Mouse (Mus musculus) liver, embryonic 13.5 days (tissue): ENCODE measurements around the gene Atp6ap1l. TPM values are rescaled to one million over a fixed set of nuclear protein-coding genes. Genes with fewer than 3 reads are reported as not detected.
"Not testable (repeated sequence)": the region's sequence is repeated elsewhere in the genome, so short reads cannot be mapped to it uniquely, and the experiment has no call there.

Experiments
- ATAC-seq: fragments of 200-750 bp; cut with Nextera tagmentation; 2 replicates; pipeline ENCODE4 v1.8.0; 2017; ENCODE audit warnings: low read depth, mild to moderate bottlenecking, moderate number of reproducible peaks, moderate library complexity
- DNase-seq: peaks from one replicate; pipeline ENCODE4 v3.0.0; 2022
- H3K27ac ChIP-seq: fragments of 300-500 bp; sonication (generic); 2 replicates; pipeline ENCODE4 v1.5.1; 2015; ENCODE audit warnings: moderate library complexity, mild to moderate bottlenecking, inconsistent platforms
- H3K27me3 ChIP-seq: fragments of 300-500 bp; sonication (generic); 2 replicates; pipeline ENCODE4 v1.6.1; 2015; ENCODE audit warnings: mild to moderate bottlenecking, inconsistent platforms
- H3K36me3 ChIP-seq: fragments of 300-500 bp; sonication (generic); 2 replicates; pipeline ENCODE4 v1.6.1; 2015; ENCODE audit warnings: mild to moderate bottlenecking, inconsistent platforms
- H3K4me1 ChIP-seq: fragments of 300-500 bp; sonication (generic); replicated peaks from 2 replicates; pipeline ENCODE4 v1.6.1; 2015; ENCODE audit warnings: inconsistent platforms
- H3K4me2 ChIP-seq: fragments of 300-500 bp; sonication (generic); 2 replicates; pipeline ENCODE4 v1.6.1; 2015; ENCODE audit warnings: inconsistent platforms, mild to moderate bottlenecking, moderate library complexity
- H3K4me3 ChIP-seq: fragments of 300-500 bp; sonication (generic); replicated peaks from 2 replicates; pipeline ENCODE4 v1.5.1; 2015; ENCODE audit warnings: mild to moderate bottlenecking, inconsistent platforms
- H3K9ac ChIP-seq: fragments of 300-500 bp; sonication (generic); 2 replicates; pipeline ENCODE4 v1.6.1; 2015; ENCODE audit warnings: mild to moderate bottlenecking, inconsistent platforms
- H3K9me3 ChIP-seq: fragments of 300-500 bp; sonication (generic); replicated peaks from 2 replicates; pipeline ENCODE4 v1.6.1; 2016; ENCODE audit warnings: inconsistent platforms
- WGBS: fragments of 180-500 bp; shearing (Covaris S2); methylation state at CpG from one replicate; pipeline ENCODE4 v1.1.7; 2015; ENCODE audit not compliant: insufficient replicate concordance; 5-methylcytosine and 5-hydroxymethylcytosine counted together
- polyA plus RNA-seq: library from polyadenylated mRNA; unstranded; fragments of >200 nt; fragmentation: Nextera tagmentation; extraction: Ambion mirVana; gene quantifications from 2 replicates; pipeline ENCODE4 v1.2.1, GENCODE M21; 2015

The Atp6ap1l gene
- polyA plus RNA-seq, 1 experiment from 2014 or later = not detected

- Histone ChIP-seq H3K36me3 (peaks cover 29% of the 10 kb centered on the region), H3K4me1 (peaks cover 41% of the 10 kb centered on the region), H3K4me3 (peak overlapping the region; percentile 87), H3K27ac (peak overlapping the region; percentile 75), H3K4me2 (peak overlapping the region; percentile 75), H3K9ac (peak overlapping the region; percentile 90)
- 0% methylated on average over 13 of the region's 13 CpGs for WGBS
- not testable (repeated sequence) for H3K27me3 ChIP-seq, DNase-seq, H3K9me3 ChIP-seq, ATAC-seq
These were observed 18.5 kb upstream of the Atp6ap1l start for GRCm38 (mm10) chr13:90923617-90924016.

GRCm38 (mm10) chr13:90922751-90923612, 17.8 kb upstream of the Atp6ap1l start, which contains the start of gene Rps23:
Rps23 (plus strand) TSS chr13:90922958.
- Histone ChIP-seq H3K27me3 (no peaks in the 10 kb centered on the region), H3K27ac (peak within 1 kb of the TSS; percentile 75), H3K9me3 (no peaks in the 10 kb centered on the region), H3K4me1 (peaks cover 40% of the 10 kb centered on the region), H3K4me3 (peak within 1 kb of the TSS; percentile 87), H3K9ac (peak within 1 kb of the TSS; percentile 90), H3K4me2 (peak within 1 kb of the TSS; percentile 75), H3K36me3 (peaks cover 27% of the 10 kb centered on the region)
- ATAC-seq (peak; percentile 97), DNase-seq (peak; percentile 87)
- WGBS = under 1% methylated on average over 57 of the region's 57 CpGs

GRCm38 (mm10) chr13:90914721-90915120, 9.6 kb upstream of the Atp6ap1l start:
- 63% methylated on average over 4 of the region's 4 CpGs for WGBS
- Histone ChIP-seq H3K9ac (no peak overlapping the region), H3K4me1 (no peaks in the 10 kb centered on the region), H3K27me3 (no peaks in the 10 kb centered on the region), H3K4me2 (no peak overlapping the region), H3K9me3 (no peaks in the 10 kb centered on the region), H3K4me3 (no peak overlapping the region), H3K36me3 (no peaks in the 10 kb centered on the region), H3K27ac (no peak overlapping the region)
- no peak for ATAC-seq
- DNase-seq = no peak

GRCm38 (mm10) chr13:90913675-90914192, 8.6 kb upstream of the Atp6ap1l start:
- no peaks in the 10 kb centered on the region for H3K36me3 ChIP-seq
- H3K4me3 ChIP-seq = no peak overlapping the region
- no peak overlapping the region for H3K4me2 ChIP-seq
- no peak overlapping the region for H3K9ac ChIP-seq
- no peaks in the 10 kb centered on the region for H3K4me1 ChIP-seq
- no peaks in the 10 kb centered on the region for H3K9me3 ChIP-seq
- no peak for ATAC-seq
- 57% methylated on average over 7 of the region's 7 CpGs for WGBS
- no peaks in the 10 kb centered on the region for H3K27me3 ChIP-seq
- DNase-seq = no peak
- H3K27ac ChIP-seq = no peak overlapping the region

- no peaks in the 10 kb centered on the region for H3K36me3 ChIP-seq
- H3K4me2 ChIP-seq = no peak overlapping the region
- no peaks in the 10 kb centered on the region for H3K9me3 ChIP-seq
- DNase-seq (no peak), ATAC-seq (no peak)
- no peak overlapping the region for H3K27ac ChIP-seq
- 78% methylated on average over 17 of the region's 17 CpGs for WGBS
- H3K4me1 ChIP-seq = no peaks in the 10 kb centered on the region
- H3K4me3 ChIP-seq = no peak overlapping the region
- H3K9ac ChIP-seq = no peak overlapping the region
- no peaks in the 10 kb centered on the region for H3K27me3 ChIP-seq
These were observed 7.9 kb upstream of the Atp6ap1l start for GRCm38 (mm10) chr13:90912760-90913674.

- no peak for ATAC-seq
- 75% methylated on average over 12 of the region's 12 CpGs for WGBS
These were observed 2.2 kb upstream of the Atp6ap1l start for GRCm38 (mm10) chr13:90907376-90907775.

GRCm38 (mm10) chr13:90896821-90897220, 8.3 kb downstream of the Atp6ap1l start:
- H3K4me1 ChIP-seq = no peaks in the 10 kb centered on the region
- no peaks in the 10 kb centered on the region for H3K36me3 ChIP-seq
- no peak overlapping the region for H3K4me3 ChIP-seq
- H3K27ac ChIP-seq = no peak overlapping the region
- no peaks in the 10 kb centered on the region for H3K27me3 ChIP-seq
- 77% methylated on average over 12 of the region's 12 CpGs for WGBS
- no peak overlapping the region for H3K9ac ChIP-seq
- DNase-seq (no peak), ATAC-seq (no peak)
- H3K9me3 ChIP-seq = no peaks in the 10 kb centered on the region
- no peak overlapping the region for H3K4me2 ChIP-seq

More at GRCm38 (mm10) chr13:90907376-90907775, 2.2 kb upstream of the Atp6ap1l start:
- H3K9ac ChIP-seq = no peak overlapping the region
- no peak overlapping the region for H3K4me3 ChIP-seq
- no peak overlapping the region for H3K4me2 ChIP-seq
- DNase-seq = no peak
- H3K27me3 ChIP-seq = no peaks in the 10 kb centered on the region
- no peak overlapping the region for H3K27ac ChIP-seq
- H3K36me3 ChIP-seq = no peaks in the 10 kb centered on the region
- no peaks in the 10 kb centered on the region for H3K4me1 ChIP-seq
- no peaks in the 10 kb centered on the region for H3K9me3 ChIP-seq

GRCm38 (mm10) chr13:90896098-90896497, 9.1 kb downstream of the Atp6ap1l start:
- DNase-seq = no peak
- Histone ChIP-seq H3K27me3 (no peaks in the 10 kb centered on the region), H3K4me2 (no peak overlapping the region), H3K9ac (no peak overlapping the region), H3K4me3 (no peak overlapping the region), H3K9me3 (no peaks in the 10 kb centered on the region), H3K4me1 (no peaks in the 10 kb centered on the region), H3K27ac (no peak overlapping the region), H3K36me3 (no peaks in the 10 kb centered on the region)
- WGBS = 53% methylated on average over 2 of the region's 2 CpGs
- no peak for ATAC-seq

- Histone ChIP-seq H3K27ac (no peak overlapping the region), H3K9me3 (no peaks in the 10 kb centered on the region), H3K4me2 (no peak overlapping the region), H3K9ac (no peak overlapping the region), H3K36me3 (no peaks in the 10 kb centered on the region), H3K4me3 (no peak overlapping the region), H3K27me3 (no peaks in the 10 kb centered on the region), H3K4me1 (peaks cover 11% of the 10 kb centered on the region)
- 76% methylated on average over 4 of the region's 4 CpGs for WGBS
- DNase-seq (no peak), ATAC-seq (no peak)
These were observed 10.3 kb downstream of the Atp6ap1l start for GRCm38 (mm10) chr13:90894819-90895218.

- H3K4me2 ChIP-seq = no peak overlapping the region
- H3K4me1 ChIP-seq = peaks cover 22% of the 10 kb centered on the region
- H3K27ac ChIP-seq = no peak overlapping the region
- no peak overlapping the region for H3K4me3 ChIP-seq
- peak; percentile 23 for DNase-seq
- no peaks in the 10 kb centered on the region for H3K9me3 ChIP-seq
- ATAC-seq = peak; percentile 82
- H3K36me3 ChIP-seq = no peaks in the 10 kb centered on the region
- WGBS = 30% methylated on average over 5 of the region's 5 CpGs
- H3K9ac ChIP-seq = no peak overlapping the region
- no peaks in the 10 kb centered on the region for H3K27me3 ChIP-seq
These were observed 15.0 kb downstream of the Atp6ap1l start for GRCm38 (mm10) chr13:90890111-90890510.

GRCm38 (mm10) chr13:90886568-90886983, 18.6 kb downstream of the Atp6ap1l start:
- H3K27ac ChIP-seq = no peak overlapping the region
- H3K27me3 ChIP-seq = no peaks in the 10 kb centered on the region
- peaks cover 22% of the 10 kb centered on the region for H3K4me1 ChIP-seq
- DNase-seq (peak; percentile 47), ATAC-seq (peak; percentile 57)
- peak overlapping the region; percentile 47 for H3K4me3 ChIP-seq
- H3K36me3 ChIP-seq = no peaks in the 10 kb centered on the region
- no peaks in the 10 kb centered on the region for H3K9me3 ChIP-seq
- peak overlapping the region; percentile 30 for H3K9ac ChIP-seq
- H3K4me2 ChIP-seq = peak overlapping the region; percentile 68
- 2% methylated on average over 18 of the region's 18 CpGs for WGBS
